Mouse (Mus musculus) liver, adult 2 months (tissue): ENCODE measurements around the gene Arhgap21. TPM values are rescaled to one million over a fixed set of nuclear protein-coding genes. Genes with fewer than 3 reads are reported as not detected.
A peak's percentile ranks its signal among the peaks of the same experiment; 100 is the strongest.

Source experiments
- DNase-seq: peaks from one replicate; pipeline ENCODE4 v3.0.0-alpha.2; 2011; ENCODE audit warnings: low read depth, low spot score; ENCODE audit errors: extremely low read depth
- H3K27ac ChIP-seq: fragments of 200-500 bp; replicated peaks from 2 replicates; pipeline ENCODE4 v1.5.1; 2012; ENCODE audit warnings: low read depth, mild to moderate bottlenecking, control low read depth, inconsistent platforms, low read length; ENCODE audit not compliant: insufficient read depth
- H3K27me3 ChIP-seq: fragments of 200-500 bp; 2 replicates; pipeline ENCODE4 v1.6.1; 2012; ENCODE audit warnings: mild to moderate bottlenecking, moderate library complexity, low read length, inconsistent platforms; ENCODE audit not compliant: control insufficient read depth, insufficient read depth
- H3K36me3 ChIP-seq: fragments of 200-500 bp; 2 replicates; pipeline ENCODE4 v1.6.1; 2012; ENCODE audit warnings: low read length, inconsistent platforms; ENCODE audit not compliant: control insufficient read depth, insufficient read depth
- H3K4me1 ChIP-seq: fragments of 200-500 bp; 2 replicates; pipeline ENCODE4 v1.6.1; 2011; ENCODE audit warnings: low read length; ENCODE audit not compliant: control insufficient read depth, insufficient read depth
- H3K4me3 ChIP-seq: fragments of 200-500 bp; 2 replicates; pipeline ENCODE4 v1.5.1; 2011; ENCODE audit warnings: low read depth, mild to moderate bottlenecking, control low read depth, low read length, moderate library complexity; ENCODE audit not compliant: insufficient read depth
- H3K79me2 ChIP-seq: fragments of 200-500 bp; 2 replicates; pipeline ENCODE4 v1.6.1; 2012; ENCODE audit warnings: inconsistent platforms, mild to moderate bottlenecking, low read length, moderate library complexity; ENCODE audit not compliant: control insufficient read depth, insufficient read depth
- H3K9ac ChIP-seq: fragments of 200-500 bp; 2 replicates; pipeline ENCODE4 v1.6.1; 2012; ENCODE audit warnings: low read depth, mild to moderate bottlenecking, control low read depth, inconsistent platforms, low read length
- CTCF ChIP-seq: fragments of 200-500 bp; IDR thresholded peaks from 2 replicates; pipeline ENCODE4 v1.5.1; 2011; ENCODE audit warnings: low read depth, low read length, control low read depth
- POLR2A ChIP-seq: fragments of 200-500 bp; IDR thresholded peaks from 2 replicates; pipeline ENCODE4 v1.6.1; 2011; ENCODE audit warnings: low read length, control low read depth; ENCODE audit not compliant: insufficient read depth; ENCODE audit errors: extremely low read depth
- WGBS: fragments of 180-500 bp; shearing (Covaris S2); methylation state at CpG from one replicate; pipeline ENCODE4 v1.1.7; 2018; 5-methylcytosine and 5-hydroxymethylcytosine counted together
- polyA plus RNA-seq: library from polyadenylated mRNA; depleted of rRNA; stranded (reverse); fragments of >200 nt; gene quantifications from 2 replicates; pipeline ENCODE4 v1.2.3, GENCODE M21; 2012; rRNA removed
- total RNA-seq: library from RNA; depleted of rRNA; stranded (reverse); fragments of >200 nt; gene quantifications from 2 replicates; pipeline ENCODE4 v1.2.3, GENCODE M21; 2014; rRNA removed

Arhgap21 gene
- total and polyA plus RNA-seq, 2 experiments: 7.2 to 19.2 TPM

DNA sequence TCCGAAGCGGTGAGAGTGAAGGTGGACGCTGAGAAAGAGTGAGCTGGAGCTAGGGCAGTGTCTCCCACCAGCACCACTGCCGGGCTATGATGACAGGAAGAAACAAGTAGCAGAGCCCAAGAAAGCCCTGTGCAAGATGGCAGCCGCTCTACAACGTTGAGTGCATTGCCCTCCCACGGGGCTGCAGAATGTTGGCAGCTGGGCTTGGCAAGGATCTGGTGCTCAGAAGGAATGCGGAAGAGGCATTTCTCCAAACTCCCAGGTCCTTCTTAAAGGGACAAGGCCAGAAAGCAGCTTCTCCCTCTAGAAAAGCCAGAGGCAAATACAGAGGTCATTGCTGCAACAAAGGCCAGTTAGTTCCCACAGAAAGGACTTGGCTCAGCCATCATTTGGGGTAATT is 157.2 kb downstream of the Arhgap21 start:
- Histone ChIP-seq H3K27ac (no peak overlapping the region), H3K4me3 (no peak overlapping the region), H3K36me3 (peaks cover 11% of the 10 kb centered on the region), H3K9ac (no peak overlapping the region), H3K4me1 (no peaks in the 10 kb centered on the region), H3K27me3 (no peaks in the 10 kb centered on the region), H3K79me2 (no peaks in the 10 kb centered on the region)
- no peak for TF ChIP-seq CTCF
- no peak for TF ChIP-seq POLR2A
- DNase-seq: peak; percentile 9
- 84% methylated on average over 8 of the region's 8 CpGs for WGBS

- no peak for DNase-seq
- Histone ChIP-seq H3K9ac (no peak overlapping the region), H3K4me3 (no peak overlapping the region), H3K79me2 (no peaks in the 10 kb centered on the region), H3K36me3 (peaks cover 35% of the 10 kb centered on the region), H3K4me1 (no peaks in the 10 kb centered on the region), H3K27ac (no peak overlapping the region), H3K27me3 (no peaks in the 10 kb centered on the region)
- TF ChIP-seq CTCF: no peak
- TF ChIP-seq POLR2A: no peak
- WGBS: 94% methylated on average over 8 of the region's 8 CpGs
Observed at GRCm38 (mm10) chr2:20801236-20801890, 167.3 kb downstream of the Arhgap21 start.

Other genes starting within 250 kb of the Arhgap21 start
- gene Enkur, start 236.5 kb upstream of the Arhgap21 start, total RNA-seq: not detected in 2 replicates
- gene Enkur, start 236.5 kb upstream of the Arhgap21 start, polyA plus RNA-seq: not detected in 2 replicates
- gene Thnsl1, start 236.8 kb upstream of the Arhgap21 start, total RNA-seq: 3.5 and 4.0 TPM in 2 replicates
- gene Thnsl1, start 236.8 kb upstream of the Arhgap21 start, polyA plus RNA-seq: 1.2 and 2.0 TPM in 2 replicates